Mouse (Mus musculus): ENCODE data around the gene Zfp273. TPM values are rescaled to one million over a fixed set of nuclear protein-coding genes. Genes with fewer than 3 reads are reported as not detected.

Zfp273 gene
- polyA plus RNA-seq (2014; fragmentation: Illumina TruSeq; extraction: RNeasy Lipid Tissue Mini Kit (QIAGEN cat#74804); ENCODE audit: low read depth, low replicate concordance), result 16.8 TPM

DNA sequence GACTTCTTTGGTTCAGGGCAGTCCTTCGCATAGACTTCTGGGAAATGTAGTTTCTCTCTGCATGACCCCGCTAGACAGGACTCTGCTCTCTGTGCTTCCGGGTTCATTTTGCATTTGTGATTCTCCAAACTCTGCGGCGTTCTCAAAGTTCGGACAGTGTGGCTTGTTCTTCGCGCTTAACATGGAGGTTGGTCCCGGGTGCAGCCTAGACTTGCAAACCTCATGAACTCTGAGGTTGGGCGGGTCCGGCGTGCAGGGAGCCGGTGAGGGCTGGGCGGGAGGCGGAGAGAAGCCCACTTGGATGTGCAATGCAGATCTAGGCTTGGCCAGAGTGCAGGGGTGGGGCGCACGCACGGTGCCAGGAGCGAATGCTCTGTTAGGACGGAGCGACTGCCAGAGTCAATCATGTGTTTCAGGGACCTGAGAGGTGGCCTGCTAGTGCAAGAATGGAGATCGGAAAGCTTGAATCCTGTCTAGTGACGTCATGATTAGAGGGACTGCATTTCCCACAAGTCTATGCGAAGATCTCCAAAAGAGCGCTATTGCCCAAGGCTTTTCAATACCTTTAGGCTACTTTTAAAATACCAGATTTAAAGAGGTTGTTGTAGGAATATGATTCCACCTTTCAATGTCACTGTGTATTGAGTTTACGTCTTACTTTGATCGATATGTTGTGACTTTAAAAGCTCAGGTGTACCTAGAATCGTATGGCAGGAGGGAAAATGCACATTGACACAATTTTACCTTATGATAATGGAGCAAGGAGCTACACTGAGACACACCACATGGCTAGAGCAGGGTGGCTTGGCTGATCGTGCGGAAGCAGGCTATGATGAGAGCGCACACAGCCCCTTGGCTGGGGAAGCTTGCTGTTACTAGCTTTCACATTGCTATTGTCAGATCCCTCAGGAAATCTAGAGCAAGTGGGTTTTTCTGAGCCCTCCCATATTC, at the start of gene Zfp273:
Gene Zfp273, plus strand, starts transcription at position 31 of the 951 bp plus-strand sequence.

DNA sequence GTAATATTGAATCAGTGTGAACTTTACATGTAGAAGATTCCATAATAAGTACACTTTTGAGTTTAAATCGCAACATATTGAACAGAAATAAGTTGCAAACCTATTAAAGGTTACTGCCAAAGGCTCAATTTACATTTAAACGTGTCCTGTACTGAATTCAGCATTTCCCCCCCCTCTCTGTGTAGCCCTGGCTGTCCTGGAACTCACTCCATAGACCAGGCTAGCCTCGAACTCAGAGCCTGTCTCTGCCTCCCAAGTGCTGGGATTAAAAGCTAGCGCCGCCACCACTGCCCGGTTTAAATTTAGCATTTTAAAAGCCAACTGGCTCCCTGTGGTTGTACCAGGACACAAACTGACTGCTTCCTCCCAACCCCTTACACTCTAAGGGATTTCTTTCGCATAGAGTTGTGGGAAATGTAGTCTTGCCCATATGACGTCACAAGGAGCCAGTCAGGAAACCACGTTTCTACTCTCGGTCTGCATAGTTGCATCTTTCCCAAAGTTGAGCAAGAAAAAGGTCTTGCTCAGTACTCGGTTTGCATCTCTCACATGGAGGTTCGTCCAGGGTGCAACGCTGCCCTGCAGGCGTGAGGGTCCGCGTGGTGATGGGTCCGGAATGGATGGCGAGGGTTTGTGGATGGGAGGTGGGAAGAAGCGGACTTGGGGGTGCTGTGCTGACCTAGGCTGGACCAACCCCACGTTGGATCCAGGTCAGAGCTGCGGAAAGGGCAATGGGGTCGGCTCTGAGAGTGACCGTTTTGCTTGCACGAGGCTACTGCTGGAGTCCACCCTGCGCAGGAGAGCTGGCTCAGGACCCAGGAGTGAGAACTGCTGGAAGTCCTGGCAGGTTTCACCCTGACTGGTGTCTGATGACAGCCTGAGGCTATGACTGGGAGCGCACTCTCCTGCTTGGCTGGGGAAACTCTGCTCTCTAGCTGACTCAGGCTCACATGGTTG, 34.0 kb upstream of the Zfp273 start, which contains the start of gene Zfp493:
Gene Zfp493, plus strand, starts transcription at position 429 of the 957 bp plus-strand sequence.

DNA sequence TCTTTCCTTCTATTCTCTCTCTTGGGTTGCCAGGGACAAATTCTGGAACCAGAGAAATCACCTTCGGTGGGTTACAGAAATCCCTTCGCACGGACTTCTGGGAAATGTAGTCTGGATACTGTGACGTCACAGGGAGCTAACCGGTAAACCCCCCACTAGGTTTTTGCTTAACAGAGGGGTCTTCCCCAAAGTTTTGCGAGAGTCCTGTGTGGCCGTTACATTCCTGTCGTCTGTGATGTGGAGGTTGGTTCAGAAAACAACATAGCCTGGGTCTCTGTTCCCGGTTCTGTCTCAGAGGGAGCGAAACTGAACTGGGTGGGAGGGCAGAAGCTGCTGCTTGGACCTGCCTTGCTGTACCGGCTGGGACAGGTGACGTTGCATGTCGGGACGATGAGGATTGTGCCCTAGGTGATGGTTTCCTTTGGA, 17.4 kb downstream of the Zfp273 start, which contains the start of gene Gm10037:
Gene Gm10037, plus strand, starts transcription at position 196 of the 426 bp plus-strand sequence.

DNA sequence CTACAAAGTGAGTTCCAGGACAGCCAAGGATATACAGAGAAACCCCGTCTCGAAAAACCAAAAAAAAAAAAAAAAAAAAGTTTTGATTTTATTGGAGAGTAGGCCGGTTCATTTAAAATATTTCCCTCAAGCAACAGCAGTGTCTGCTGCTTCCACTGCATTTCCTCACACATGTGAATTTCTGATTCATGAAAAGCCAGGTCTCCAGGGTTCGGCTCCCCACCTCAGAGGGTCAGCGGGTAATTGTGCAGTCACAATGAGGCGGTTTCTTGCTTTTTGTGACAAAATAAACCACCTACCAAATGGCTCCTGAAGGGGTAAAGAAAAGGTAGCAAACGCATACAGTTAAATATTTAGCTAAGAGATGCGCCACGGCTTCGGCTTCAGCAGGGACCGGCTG, 49.5 kb downstream of the Zfp273 start, which contains the start of gene BC048507:
Gene BC048507, plus strand, starts transcription at position 301 of the 400 bp plus-strand sequence.

Other genes with a start within 250 kb of the Zfp273 start
- 34.3 TPM for gene Zfp729b, start 204.0 kb upstream of the Zfp273 start, polyA plus RNA-seq (2014; fragmentation: Illumina TruSeq; extraction: RNeasy Lipid Tissue Mini Kit (QIAGEN cat#74804); ENCODE audit: low read depth, low replicate concordance)
- gene Gm49345, start 176.0 kb upstream of the Zfp273 start, polyA plus RNA-seq (2014; fragmentation: Illumina TruSeq; extraction: RNeasy Lipid Tissue Mini Kit (QIAGEN cat#74804); ENCODE audit: low read depth, low replicate concordance), result not detected
- 32.0 TPM for gene Zfp729a, start 175.9 kb upstream of the Zfp273 start, polyA plus RNA-seq (2014; fragmentation: Illumina TruSeq; extraction: RNeasy Lipid Tissue Mini Kit (QIAGEN cat#74804); ENCODE audit: low read depth, low replicate concordance)
- 13.9 TPM for gene Zfp738, start 126.7 kb upstream of the Zfp273 start, polyA plus RNA-seq (2014; fragmentation: Illumina TruSeq; extraction: RNeasy Lipid Tissue Mini Kit (QIAGEN cat#74804); ENCODE audit: low read depth, low replicate concordance)
- 40.3 TPM for gene Zfp65, start 84.6 kb upstream of the Zfp273 start, polyA plus RNA-seq (2014; fragmentation: Illumina TruSeq; extraction: RNeasy Lipid Tissue Mini Kit (QIAGEN cat#74804); ENCODE audit: low read depth, low replicate concordance)
- 15.6 TPM for gene Zfp85, start 58.5 kb upstream of the Zfp273 start, polyA plus RNA-seq (2014; fragmentation: Illumina TruSeq; extraction: RNeasy Lipid Tissue Mini Kit (QIAGEN cat#74804); ENCODE audit: low read depth, low replicate concordance)
- gene Zfp493, start 34.0 kb upstream of the Zfp273 start, polyA plus RNA-seq (2014; fragmentation: Illumina TruSeq; extraction: RNeasy Lipid Tissue Mini Kit (QIAGEN cat#74804); ENCODE audit: low read depth, low replicate concordance), result 6.0 TPM
- 2.5 TPM for gene Gm10037, start 17.4 kb downstream of the Zfp273 start, polyA plus RNA-seq (2014; fragmentation: Illumina TruSeq; extraction: RNeasy Lipid Tissue Mini Kit (QIAGEN cat#74804); ENCODE audit: low read depth, low replicate concordance)
- gene BC048507, start 49.6 kb downstream of the Zfp273 start, polyA plus RNA-seq (2014; fragmentation: Illumina TruSeq; extraction: RNeasy Lipid Tissue Mini Kit (QIAGEN cat#74804); ENCODE audit: low read depth, low replicate concordance), result not detected